ENCODE assay signal across 8 mouse cellular contexts in the genomic region with DNA sequence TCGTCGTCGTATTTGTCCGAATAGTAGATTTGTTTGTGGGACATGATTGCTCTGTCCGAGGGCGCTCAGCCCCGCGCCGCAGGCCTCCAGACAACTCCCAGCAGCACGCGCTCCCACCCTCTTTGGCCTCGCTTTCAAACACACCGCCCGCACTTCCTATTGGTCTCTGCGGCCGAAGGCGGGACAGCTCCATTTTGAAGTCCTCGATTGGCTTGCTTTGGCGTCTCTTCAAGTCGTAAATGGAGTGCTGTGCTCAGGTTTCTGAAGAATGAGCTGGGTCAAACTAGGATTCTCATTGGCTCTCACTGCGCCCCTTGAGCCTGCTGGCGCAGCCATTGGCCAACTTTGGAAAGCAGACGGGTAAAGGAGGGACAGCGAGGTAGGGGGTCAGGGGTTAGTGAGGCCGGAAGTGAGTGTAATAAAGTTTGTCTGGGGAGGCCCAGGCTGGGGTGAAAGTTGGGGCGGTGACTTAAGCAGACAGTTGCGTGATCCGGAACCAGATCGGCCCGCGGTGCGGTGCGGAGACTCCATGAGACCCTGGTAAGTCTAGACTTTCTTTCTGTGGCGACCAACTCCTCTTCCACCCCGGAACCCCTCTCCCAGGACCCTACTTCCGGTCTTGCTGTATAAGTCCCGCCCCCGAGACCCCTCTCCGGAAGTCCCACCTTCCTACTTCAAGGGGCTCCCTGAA. TPM values are rescaled to one million over a fixed set of nuclear protein-coding genes. Genes with fewer than 3 reads are reported as not detected.
DNase-seq lines count a peak whose midpoint lies in the region; ATAC-seq and TF ChIP-seq lines count a peak whose summit lies in the region.

Gene Cks1b, minus strand, starts transcription at position 214 of the 691 bp plus-strand sequence.
Gene Shc1, plus strand, starts transcription at position 274 of the 691 bp plus-strand sequence.

- WGBS in kidney, embryonic 14.5 days = under 1% methylated on average over 39 of the region's 39 CpGs
- under 1% methylated on average over 39 of the region's 39 CpGs for WGBS in limb, embryonic 15.5 days

- peaks cover 36% of the 10 kb centered on the region for H3K36me3 ChIP-seq in kidney, embryonic 14.5 days (ENCODE audit: control insufficient read depth, insufficient read depth, low read length)
- peaks cover 29% of the 10 kb centered on the region for H3K36me3 ChIP-seq in limb, embryonic 15.5 days

- peak within 1 kb of the TSS; percentile 70 for H3K9ac ChIP-seq in kidney, embryonic 14.5 days (ENCODE audit: low read depth, low read length)
- peak within 1 kb of the TSS; percentile 50 for H3K9ac ChIP-seq in limb, embryonic 15.5 days

- TF ChIP-seq POLR2A in bone marrow macrophage, adult 2 months (IDR thresholded peaks at IDR 0.05; ENCODE audit: borderline replicate concordance, low read depth, low read length) = no peak
- TF ChIP-seq POLR2A in embryonic fibroblast, embryonic 13.5 days (IDR thresholded peaks at IDR 0.05; ENCODE audit: low read depth, low read length) = peak; percentile 39

- peak within 1 kb of the TSS; percentile 90 for H3K4me3 ChIP-seq in bone marrow macrophage, adult 2 months (ENCODE audit: insufficient read depth, low read length)
- peak within 1 kb of the TSS; percentile 95 for H3K4me3 ChIP-seq in embryonic fibroblast, embryonic 13.5 days (ENCODE audit: insufficient read depth, low read length)
- H3K4me3 ChIP-seq in kidney, embryonic 14.5 days (ENCODE audit: low read length) = peak within 1 kb of the TSS; percentile 80
- H3K4me3 ChIP-seq in limb, embryonic 15.5 days = peak within 1 kb of the TSS; percentile 65

- no peaks in the 10 kb centered on the region for H3K9me3 ChIP-seq in kidney, embryonic 14.5 days (ENCODE audit: control insufficient read depth, low read length)
- H3K9me3 ChIP-seq in limb, embryonic 15.5 days = no peaks in the 10 kb centered on the region

- ATAC-seq in kidney, embryonic 14.5 days (ENCODE audit: low FRiP score, low TSS enrichment) = peak; percentile 92
- peak; percentile 92 for ATAC-seq in limb, embryonic 15.5 days (ENCODE audit: insufficient number of reproducible peaks, low FRiP score, low TSS enrichment, low read depth)

- peak within 1 kb of the TSS; percentile 93 for H3K4me2 ChIP-seq in kidney, embryonic 14.5 days (replicated peaks; ENCODE audit: low read depth, low read length)
- peak within 1 kb of the TSS; percentile 70 for H3K4me2 ChIP-seq in limb, embryonic 15.5 days

- DNase-seq in A20 (ENCODE audit: low read depth, low spot score) = peak; percentile 98
- DNase-seq in heart, adult 9 months (ENCODE audit: low spot score in 2 of 2) = peak; percentile 98 to 99
- DNase-seq in monocyte, adult 2 months (ENCODE audit: low read depth in 1 of 2, low spot score in 2 of 2) = peak; percentile 89 to 91
- DNase-seq in spleen, postnatal 36 days (ENCODE audit: low spot score in 2 of 2) = peak; percentile 96 to 97

- peak within 1 kb of the TSS; percentile 95 for H3K27ac ChIP-seq in bone marrow macrophage, adult 2 months (ENCODE audit: insufficient read depth, low read depth, low read length)
- peak within 1 kb of the TSS; percentile 99 for H3K27ac ChIP-seq in embryonic fibroblast, embryonic 13.5 days (ENCODE audit: insufficient read depth, low read length)
- H3K27ac ChIP-seq in kidney, embryonic 14.5 days (ENCODE audit: low read depth, low read length) = peak within 1 kb of the TSS; percentile 99
- H3K27ac ChIP-seq in limb, embryonic 15.5 days = peak within 1 kb of the TSS; percentile 97

- peaks cover 37% of the 10 kb centered on the region for H3K4me1 ChIP-seq in bone marrow macrophage, adult 2 months (ENCODE audit: control insufficient read depth, insufficient read depth, low read length)
- H3K4me1 ChIP-seq in embryonic fibroblast, embryonic 13.5 days (ENCODE audit: control insufficient read depth, insufficient read depth, low read length) = 0 out of 2 replicates have a peak, but pooled peaks cover 4% of the 10 kb centered on the region
- peaks cover 41% of the 10 kb centered on the region for H3K4me1 ChIP-seq in kidney, embryonic 14.5 days (ENCODE audit: control insufficient read depth, insufficient read depth, low read length)
- peaks cover 49% of the 10 kb centered on the region for H3K4me1 ChIP-seq in limb, embryonic 15.5 days

- no peaks in the 10 kb centered on the region for H3K27me3 ChIP-seq in kidney, embryonic 14.5 days (ENCODE audit: control insufficient read depth, insufficient read depth, low read length)
- H3K27me3 ChIP-seq in limb, embryonic 15.5 days = no peaks in the 10 kb centered on the region

- no peak for TF ChIP-seq CTCF in bone marrow macrophage, adult 2 months (IDR thresholded peaks at IDR 0.05; ENCODE audit: low read depth, low read length)
- no peak for TF ChIP-seq CTCF in embryonic fibroblast, embryonic 13.5 days (IDR thresholded peaks at IDR 0.05; ENCODE audit: borderline replicate concordance, insufficient read depth, low read length)

RNA-seq across cellular contexts. Expression of gene Cks1b, which starts in this region (rescaled TPM):
- 46.6 and 55.2 TPM in 2 replicates for polyA plus RNA-seq in bone marrow macrophage, adult 2 months (2012; ENCODE audit: insufficient read depth, insufficient read length, missing spikeins)
- 142 and 174 TPM in 2 replicates for polyA plus RNA-seq in embryonic fibroblast, embryonic 13.5 days (2011; ENCODE audit: insufficient read length, low read depth, missing spikeins)
- 632 and 773 TPM in 2 replicates for polyA plus RNA-seq in kidney, embryonic 14.5 days (2014; fragmentation: Nextera tagmentation; extraction: Ambion mirVana)
- polyA plus RNA-seq in limb, embryonic 15.5 days (2015; fragmentation: Nextera tagmentation; extraction: Ambion mirVana) = 340 and 365 TPM in 2 replicates

RNA-seq across cellular contexts. Expression of gene Shc1, which starts in this region (rescaled TPM):
- polyA plus RNA-seq in bone marrow macrophage, adult 2 months (2012; ENCODE audit: insufficient read depth, insufficient read length, missing spikeins) = 56.0 and 56.8 TPM in 2 replicates
- 224 and 227 TPM in 2 replicates for polyA plus RNA-seq in embryonic fibroblast, embryonic 13.5 days (2011; ENCODE audit: insufficient read length, low read depth, missing spikeins)
- polyA plus RNA-seq in kidney, embryonic 14.5 days (2014; fragmentation: Nextera tagmentation; extraction: Ambion mirVana) = 42.8 and 64.0 TPM in 2 replicates
- polyA plus RNA-seq in limb, embryonic 15.5 days (2015; fragmentation: Nextera tagmentation; extraction: Ambion mirVana) = 108 and 112 TPM in 2 replicates

Comparison
In these comparisons a context has a peak if more than half of its experiments do, and no peak if none do; other contexts are left out.
1. Peak in every context shown above with its lines: DNase-seq, ATAC-seq, H3K4me3 ChIP-seq and H3K27ac ChIP-seq.